Mouse (Mus musculus) WW6 (cell line): ENCODE measurements around the gene Fam222b.
"Not testable (repeated sequence)": the region's sequence is repeated elsewhere in the genome, so short reads cannot be mapped to it uniquely, and the experiment has no call there.

Experiments used
- DNase-seq: peaks from one replicate; pipeline ENCODE4 v3.0.0-alpha.2; 2013; ENCODE audit warnings: low read depth, low spot score

The Fam222b gene

GRCm38 (mm10) chr11:78135314-78135713, 40.9 kb downstream of the Fam222b start:
- DNase-seq = not testable (repeated sequence)

DNA sequence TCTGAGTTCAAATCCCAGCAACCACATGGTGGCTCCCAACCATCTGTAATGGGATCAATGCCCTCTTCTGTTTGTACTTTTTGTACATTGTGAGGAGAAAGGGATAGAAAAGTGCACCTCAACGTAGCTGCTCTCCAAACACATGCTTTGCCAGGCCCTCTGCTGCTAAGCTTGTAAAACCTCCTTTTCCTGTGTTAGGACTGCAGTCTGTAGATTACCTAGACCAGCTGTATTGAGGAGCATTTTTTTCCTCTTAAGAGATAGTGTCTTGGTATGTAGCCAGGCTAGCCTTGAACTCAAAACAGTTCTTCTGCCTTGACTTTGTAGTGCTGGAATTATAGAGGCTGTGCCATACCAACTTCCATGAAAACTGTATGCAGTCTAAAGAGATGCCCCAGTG, 41.7 kb downstream of the Fam222b start:
- no peak for DNase-seq

- no peak for DNase-seq
These were observed 43.1 kb downstream of the Fam222b start for GRCm38 (mm10) chr11:78137584-78137983.

DNA sequence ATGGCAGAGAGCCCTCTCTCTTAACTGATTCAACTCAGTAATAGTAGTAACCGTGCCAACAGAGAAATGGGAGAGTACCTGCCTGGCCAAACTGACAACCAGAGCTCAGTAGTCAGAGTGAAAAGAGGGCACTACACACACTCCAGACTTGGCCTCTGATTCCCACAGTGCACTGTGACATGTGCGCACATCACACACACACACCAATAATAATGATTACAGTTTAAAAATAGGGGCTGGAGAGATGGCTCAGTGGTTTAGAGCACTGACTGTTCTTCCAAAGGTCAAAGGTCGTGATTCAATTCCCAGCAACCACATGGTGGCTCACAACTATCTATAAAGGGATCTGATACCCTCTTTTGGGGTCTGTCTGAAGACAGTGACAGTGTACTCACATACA, 43.6 kb downstream of the Fam222b start:
- DNase-seq = no peak

DNA sequence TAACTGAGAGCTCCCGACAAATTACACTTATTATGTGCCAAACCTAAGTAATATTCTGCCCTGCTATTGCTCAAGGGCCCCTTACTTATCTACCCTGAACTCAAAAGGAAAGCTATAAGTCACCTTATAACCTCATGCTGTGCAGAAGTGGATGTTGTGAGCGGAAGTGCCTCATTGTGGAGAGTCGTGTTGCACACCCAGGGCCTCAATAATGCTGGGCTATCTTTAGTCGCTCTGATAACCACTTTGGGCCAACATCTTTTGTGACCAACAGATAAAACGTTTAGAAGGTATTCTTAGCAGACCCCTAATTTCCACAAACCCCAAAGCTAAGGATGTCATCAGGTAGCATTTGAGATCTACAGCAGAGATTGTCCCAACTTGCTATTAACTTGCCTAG, 46.2 kb downstream of the Fam222b start:
- DNase-seq = no peak

DNA sequence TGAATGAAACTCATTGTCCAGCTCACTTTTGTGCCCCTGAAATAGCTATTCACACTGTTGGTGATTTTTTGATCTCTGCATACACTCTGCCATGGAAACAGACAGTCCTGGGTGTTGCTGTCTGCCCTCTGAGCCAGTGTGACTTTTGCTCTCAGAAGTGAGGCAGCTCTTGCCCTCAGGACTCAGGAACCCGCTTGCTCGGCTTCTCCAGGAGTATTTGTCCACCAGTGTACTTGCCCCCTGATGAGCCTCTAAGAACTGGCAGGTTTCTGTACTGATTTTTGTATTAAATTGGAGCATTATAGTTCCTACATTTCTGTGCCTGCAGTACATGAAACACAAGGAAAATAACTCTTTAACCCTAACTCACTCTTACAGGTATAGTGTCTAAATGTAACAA, 49.1 kb downstream of the Fam222b start:
- no peak for DNase-seq

DNA sequence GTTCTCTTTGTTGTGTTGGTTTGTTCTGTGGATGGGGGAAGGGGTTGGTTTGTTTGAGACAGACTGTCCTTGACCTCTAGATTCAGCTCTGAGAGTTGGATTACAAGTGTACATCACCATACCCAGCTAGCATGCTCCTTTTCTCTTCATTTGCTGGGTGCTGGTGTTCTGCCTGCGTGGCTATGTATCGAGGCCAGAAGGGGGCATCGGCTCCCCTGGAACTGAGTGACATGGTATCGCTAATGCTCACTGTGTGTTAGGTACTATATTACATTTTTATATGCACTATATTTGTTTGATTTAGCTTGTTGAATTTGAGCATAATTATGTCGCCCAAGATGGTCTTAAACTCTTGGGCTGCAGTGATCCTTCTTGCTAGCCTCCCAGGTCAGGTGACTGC, 51.7 kb downstream of the Fam222b start:
- DNase-seq = no peak

DNA sequence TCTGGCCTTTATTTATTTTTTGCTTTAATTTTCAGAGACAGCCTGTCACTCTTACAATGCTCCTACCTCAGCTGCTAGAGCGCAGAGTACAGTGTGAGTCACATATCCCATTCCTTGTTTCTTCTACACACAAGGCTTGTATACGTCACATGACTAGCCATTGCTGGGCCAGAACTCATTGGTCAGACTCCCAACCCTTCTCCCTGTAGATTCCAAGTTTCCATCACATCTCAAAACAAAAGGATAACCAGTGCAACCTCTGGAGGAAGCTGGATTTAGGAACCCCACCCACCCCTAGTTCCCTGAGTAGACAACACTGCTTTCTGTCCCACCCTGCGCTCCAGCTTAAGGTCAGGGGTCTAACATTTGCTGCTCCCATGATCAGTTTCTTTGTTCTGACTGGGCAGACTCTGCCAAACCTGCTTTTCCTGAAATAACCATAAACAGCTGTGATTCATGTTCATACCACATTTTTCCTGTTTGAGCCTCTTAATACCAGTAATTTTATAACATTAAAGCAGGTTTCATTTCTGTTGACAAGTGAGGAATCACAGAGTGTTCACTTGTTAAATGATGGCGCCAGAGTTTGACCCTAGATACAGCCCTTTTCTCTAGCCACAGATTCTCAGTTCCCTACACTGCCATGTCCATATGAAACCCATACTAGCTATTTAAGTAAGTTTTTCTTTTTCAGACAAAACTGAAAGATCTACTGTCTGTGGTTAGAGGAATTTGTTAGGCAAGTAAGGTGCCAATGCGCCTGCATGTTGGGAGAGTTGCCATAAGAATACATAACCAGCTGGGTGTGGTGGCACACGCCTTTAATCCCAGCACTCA, 52.5 kb downstream of the Fam222b start:
- DNase-seq = no peak

- DNase-seq = no peak
These were observed 56.7 kb downstream of the Fam222b start for GRCm38 (mm10) chr11:78151161-78151560.

DNA sequence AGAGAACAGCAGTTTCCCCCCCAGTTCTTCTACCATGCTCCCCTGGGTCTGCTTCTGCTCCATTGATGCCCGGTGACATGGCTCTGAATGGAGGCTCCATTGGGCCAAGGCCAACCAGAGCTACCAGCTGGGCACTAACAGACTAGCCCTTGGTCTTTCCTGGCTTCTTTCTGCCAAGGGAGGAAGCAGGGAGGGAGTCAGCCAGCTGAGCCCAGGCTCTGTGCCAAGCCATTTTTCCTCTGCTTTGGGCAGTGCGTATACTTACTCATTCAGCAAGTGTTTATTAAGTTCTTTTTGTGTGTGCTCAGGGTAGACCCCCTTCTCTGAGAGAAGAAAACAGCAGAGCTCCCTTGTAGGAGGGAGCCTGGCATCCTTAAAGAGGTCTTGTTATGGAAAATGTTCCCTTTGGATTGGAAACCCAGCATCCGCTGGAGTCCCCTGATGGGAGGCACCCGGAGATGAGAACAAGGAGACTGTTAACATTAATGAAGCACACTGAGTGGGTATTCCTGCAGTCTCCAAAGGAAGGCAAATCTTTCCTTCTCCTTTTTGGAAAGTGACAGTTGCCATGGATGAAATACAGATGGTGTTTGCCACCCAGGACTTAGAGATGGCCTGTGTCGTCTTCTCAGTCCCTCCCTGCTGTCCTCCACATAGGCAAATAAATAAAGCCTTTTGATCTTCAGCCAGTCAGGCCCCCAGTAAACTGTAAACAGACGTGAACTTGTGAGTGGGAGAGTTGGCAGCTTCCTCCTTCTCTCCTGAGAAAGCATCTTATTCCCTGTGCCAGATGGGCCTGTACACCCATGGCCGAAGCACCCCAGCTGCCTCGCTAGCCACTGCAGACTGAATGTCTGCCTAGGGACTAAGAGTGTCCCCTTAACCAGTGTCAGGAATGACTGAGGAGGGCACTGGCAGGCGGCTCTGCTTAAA, 58.1 kb downstream of the Fam222b start:
- DNase-seq = no peak

GRCm38 (mm10) chr11:78153778-78154177, 59.3 kb downstream of the Fam222b start:
- DNase-seq = no peak

GRCm38 (mm10) chr11:78155674-78156073, 61.2 kb downstream of the Fam222b start:
- no peak for DNase-seq

GRCm38 (mm10) chr11:78156156-78156699, 61.8 kb downstream of the Fam222b start:
- no peak for DNase-seq

DNA sequence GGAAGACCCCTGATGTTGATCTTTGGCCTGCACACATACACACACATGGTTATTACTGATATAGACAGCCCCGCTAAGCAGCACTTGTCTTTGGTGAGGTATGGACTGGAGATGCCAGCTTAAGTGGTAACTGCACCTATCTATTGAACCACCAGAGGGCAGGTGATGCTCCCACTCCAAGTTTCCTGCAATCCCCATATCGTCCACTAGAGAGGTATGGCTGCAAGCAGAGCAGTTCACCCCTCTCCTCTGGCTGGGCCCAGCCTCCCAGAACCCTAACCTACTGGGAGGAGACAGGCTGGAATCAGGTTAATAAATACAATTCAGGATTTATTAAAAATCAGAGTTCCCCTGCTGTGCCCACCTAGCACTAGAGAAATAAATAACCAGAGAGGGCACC, 64.6 kb downstream of the Fam222b start:
- DNase-seq = peak; percentile 89

DNA sequence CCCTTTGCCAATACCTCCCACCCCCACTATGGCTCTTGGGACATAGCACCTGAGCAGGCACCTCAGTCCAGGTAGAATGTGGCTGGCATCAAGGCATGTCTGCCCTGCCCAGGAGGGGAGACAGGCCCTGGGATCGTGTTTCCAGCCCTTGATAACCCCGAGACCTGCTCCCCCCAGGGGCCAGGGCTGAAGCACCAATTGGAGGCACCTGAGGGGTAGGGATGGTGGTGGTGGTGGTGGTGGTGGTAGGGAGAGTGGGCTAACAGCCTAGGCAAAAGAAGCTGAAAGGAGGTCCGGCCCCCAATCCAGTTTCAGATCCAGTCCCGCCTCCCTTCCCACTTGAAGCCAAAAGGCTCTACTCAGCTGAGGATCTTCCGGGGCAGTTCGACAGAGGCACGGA, 65.1 kb downstream of the Fam222b start:
- no peak for DNase-seq

DNA sequence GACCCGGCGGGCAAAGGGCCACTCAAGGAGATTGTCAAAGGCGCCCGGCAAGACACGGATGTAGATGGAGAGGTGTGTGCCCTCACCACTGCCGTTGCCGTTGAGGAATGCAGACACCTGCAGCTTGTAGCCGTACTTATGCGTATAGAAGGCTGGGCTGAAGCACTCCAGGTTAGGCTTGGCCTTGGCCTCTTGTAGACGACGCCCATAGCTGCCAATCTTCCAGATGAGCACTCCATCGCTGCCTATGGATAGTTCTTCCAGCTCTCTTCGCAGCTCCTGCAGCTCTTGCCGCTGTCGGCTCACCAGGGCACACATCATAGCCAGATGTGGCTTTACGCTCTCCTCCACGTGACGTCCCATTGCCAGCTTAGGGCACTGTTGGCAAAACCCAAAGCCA, 65.7 kb downstream of the Fam222b start:
- no peak for DNase-seq

DNA sequence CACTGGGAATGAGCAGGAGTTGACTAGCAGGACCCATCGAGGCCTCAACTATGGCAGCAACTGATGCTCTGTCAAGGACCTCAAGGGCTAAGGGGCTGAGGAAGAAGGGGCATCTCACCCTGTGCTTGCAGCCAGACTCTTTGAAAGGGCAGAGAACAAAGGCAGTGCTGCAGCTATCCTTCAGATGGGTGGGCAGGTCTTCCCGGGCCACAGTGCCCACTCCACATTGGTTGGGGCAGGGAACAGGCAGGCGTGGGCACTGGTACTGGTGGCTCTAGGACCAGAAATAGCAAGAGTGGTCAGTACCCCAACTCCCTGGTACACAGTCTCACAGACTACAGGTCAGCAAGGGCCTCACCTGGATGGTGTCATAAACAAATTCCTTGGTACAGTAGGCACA, 66.2 kb downstream of the Fam222b start:
- no peak for DNase-seq

DNA sequence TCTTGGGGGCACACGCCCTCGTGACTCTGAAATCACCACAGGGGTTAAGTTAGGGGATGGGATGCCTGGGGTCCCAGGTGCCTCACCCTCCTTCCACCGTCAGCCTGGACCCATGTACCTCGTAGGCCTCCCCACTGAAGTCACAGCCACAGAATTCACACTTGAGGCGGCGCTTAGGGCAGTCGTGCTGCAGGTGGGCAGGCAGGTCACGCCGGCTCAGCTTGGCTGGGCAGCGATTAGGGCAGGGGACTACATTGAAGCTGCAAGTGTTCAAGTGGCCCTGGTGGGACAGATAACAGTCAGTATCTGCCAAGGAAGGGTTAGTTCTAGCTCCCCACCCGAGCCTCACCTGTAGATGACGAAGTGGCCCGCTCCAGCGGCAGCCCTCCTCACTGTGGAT, 66.7 kb downstream of the Fam222b start:
- DNase-seq = no peak

GRCm38 (mm10) chr11:78161968-78162367, 67.5 kb downstream of the Fam222b start:
- no peak for DNase-seq

DNA sequence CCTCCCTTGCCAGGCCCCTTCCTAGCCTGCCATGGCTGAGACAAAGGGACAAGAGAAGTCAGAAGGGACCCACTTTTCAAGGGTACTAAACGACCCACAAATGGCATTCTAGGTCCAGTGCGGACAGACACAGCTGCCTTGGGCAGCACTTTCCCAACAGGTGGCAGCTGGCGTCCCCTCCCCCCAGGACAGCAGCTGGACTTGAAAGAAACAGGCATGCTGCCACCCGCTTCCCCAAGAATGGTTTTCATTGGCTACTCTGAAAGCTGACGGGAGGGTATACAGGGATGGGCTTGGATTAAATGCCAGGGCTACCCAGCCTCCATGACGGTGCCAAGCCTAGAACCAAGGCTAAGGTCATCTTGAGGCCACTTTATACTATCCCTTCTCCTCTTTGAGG, 68.0 kb downstream of the Fam222b start:
- no peak for DNase-seq

GRCm38 (mm10) chr11:78163045-78163444, 68.6 kb downstream of the Fam222b start:
- no peak for DNase-seq
